Mouse (Mus musculus) heart, postnatal 25 days (tissue): ENCODE results near the gene Fpr-rs6. TPM values are rescaled to one million over a fixed set of nuclear protein-coding genes. Genes with fewer than 3 reads are reported as not detected.

Experiments
- DNase-seq: peaks from one replicate; pipeline ENCODE4 v3.0.0; 2022; ENCODE audit warnings: low spot score
- intact Hi-C: fragments of 180-260 bp; cut with DNase I; formaldehyde crosslinking; loops from one replicate; pipeline ENCODE4 v1.15.1; 2025
- total RNA-seq, 2 experiments: library from RNA; stranded (reverse); gene quantifications; 2 replicates each; pipeline ENCODE4 v1.2.3; 2021

The Fpr-rs6 gene
- total RNA-seq = not detected

DNA sequence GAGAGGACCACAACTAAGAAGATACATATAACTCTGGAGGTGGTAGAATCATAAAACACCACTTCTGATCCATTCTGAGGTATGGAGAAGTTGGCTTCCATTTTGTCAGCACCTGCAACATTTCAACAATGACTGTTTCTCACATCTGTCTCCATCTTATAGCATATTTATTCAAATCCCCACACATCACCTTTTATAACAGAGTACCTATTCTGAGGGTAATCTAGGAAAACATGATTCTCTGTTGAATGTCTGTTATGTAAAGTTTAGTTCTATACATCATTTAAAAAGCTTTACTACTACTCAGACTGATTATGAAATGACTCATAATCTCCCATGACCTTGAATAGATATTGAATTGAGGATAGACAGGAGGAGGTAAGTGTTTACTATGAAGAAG lies at the start of gene Fpr-rs6:
Gene Fpr-rs6 (minus strand): TSS at position 101 of the 400 bp plus-strand sequence.
- no peak for DNase-seq
- intact Hi-C loops = no loop called here

Other genes starting within 250 kb of the Fpr-rs6 start
- not detected for gene Vmn2r104, start 134.8 kb downstream of the Fpr-rs6 start, total RNA-seq
- gene Fpr-rs7, start 68.9 kb downstream of the Fpr-rs6 start, total RNA-seq = not detected
- gene Vmn2r105, start 52.0 kb upstream of the Fpr-rs6 start, total RNA-seq = not detected
- gene Vmn2r106, start 102.5 kb upstream of the Fpr-rs6 start, total RNA-seq = not detected
- gene Vmn2r107, start 162.1 kb upstream of the Fpr-rs6 start, total RNA-seq = not detected
- gene Vmn1r224, start 231.0 kb upstream of the Fpr-rs6 start, total RNA-seq = not detected